Mouse (Mus musculus): Measurements from ENCODE around the gene Gnpat. TPM values are rescaled to one million over a fixed set of nuclear protein-coding genes. Genes with fewer than 3 reads are reported as not detected.
"Not testable (repeated sequence)": the region's sequence is repeated elsewhere in the genome, so short reads cannot be mapped to it uniquely, and the experiment has no call there.

Gnpat gene
- polyA plus RNA-seq, 1 experiment from 2014 or later = 99.0 TPM

GRCm38 (mm10) chr8:124837956-124838355 is 24.9 kb upstream of the Gnpat start:
- Histone ChIP-seq H3K27me3 (ENCODE audit: control insufficient read depth, insufficient read depth, low read depth, low read length) (no peaks in the 10 kb centered on the region), H3K4me2 (ENCODE audit: low read depth, low read length) (no peak overlapping the region), H3K9ac (ENCODE audit: low read length) (no peak overlapping the region), H3K4me3 (ENCODE audit: low read length) (no peak overlapping the region), H3K36me3 (ENCODE audit: control insufficient read depth, insufficient read depth, low read length) (peaks cover 32% of the 10 kb centered on the region), H3K4me1 (replicated peaks; ENCODE audit: control insufficient read depth, insufficient read depth, low read length) (0 out of 2 replicates have a peak, but pooled peaks cover 3% of the 10 kb centered on the region), H3K9me3 (ENCODE audit: control insufficient read depth, low read length) (no peaks in the 10 kb centered on the region), H3K27ac (ENCODE audit: low read length) (no peak overlapping the region)
- 74% methylated on average over 2 of the region's 2 CpGs for WGBS
- ATAC-seq (ENCODE audit: low read depth) = no peak

- no peak for ATAC-seq (ENCODE audit: low read depth)
- no peaks in the 10 kb centered on the region for H3K4me1 ChIP-seq (replicated peaks; ENCODE audit: control insufficient read depth, insufficient read depth, low read length)
- H3K4me2 ChIP-seq (ENCODE audit: low read depth, low read length) = no peak overlapping the region
- no peaks in the 10 kb centered on the region for H3K9me3 ChIP-seq (ENCODE audit: control insufficient read depth, low read length)
- H3K36me3 ChIP-seq (ENCODE audit: control insufficient read depth, insufficient read depth, low read length) = peaks cover 32% of the 10 kb centered on the region
- H3K27ac ChIP-seq (ENCODE audit: low read length) = no peak overlapping the region
- H3K9ac ChIP-seq (ENCODE audit: low read length) = no peak overlapping the region
- no peaks in the 10 kb centered on the region for H3K27me3 ChIP-seq (ENCODE audit: control insufficient read depth, insufficient read depth, low read depth, low read length)
- no peak overlapping the region for H3K4me3 ChIP-seq (ENCODE audit: low read length)
- 89% methylated on average over 10 of the region's 10 CpGs for WGBS
These were observed 23.5 kb upstream of the Gnpat start for GRCm38 (mm10) chr8:124839371-124839770.

DNA sequence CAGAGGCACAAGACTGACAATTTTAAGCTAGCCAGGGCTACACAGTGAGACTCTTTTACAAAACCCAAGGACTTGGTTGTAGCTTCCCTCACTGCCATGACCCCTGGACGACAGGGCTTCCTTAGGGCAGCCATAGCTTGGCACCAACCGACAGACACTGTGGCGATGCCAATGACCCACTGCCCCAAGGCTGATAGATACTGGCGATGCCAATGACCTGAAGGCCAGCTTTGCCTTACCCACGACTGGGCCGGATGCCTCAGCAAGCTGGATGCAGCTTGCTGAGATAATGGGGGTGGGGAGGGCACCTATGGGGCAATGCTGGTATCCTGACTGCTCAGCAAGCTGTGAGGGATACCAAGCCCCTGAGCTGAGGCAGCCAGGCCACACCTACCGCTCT is 21.9 kb upstream of the Gnpat start:
- H3K4me3 ChIP-seq (ENCODE audit: low read length) = no peak overlapping the region
- no peak overlapping the region for H3K9ac ChIP-seq (ENCODE audit: low read length)
- H3K4me2 ChIP-seq (ENCODE audit: low read depth, low read length) = no peak overlapping the region
- H3K9me3 ChIP-seq (ENCODE audit: control insufficient read depth, low read length) = no peaks in the 10 kb centered on the region
- H3K36me3 ChIP-seq (ENCODE audit: control insufficient read depth, insufficient read depth, low read length) = peaks cover 34% of the 10 kb centered on the region
- ATAC-seq (ENCODE audit: low read depth) = no peak
- H3K4me1 ChIP-seq (replicated peaks; ENCODE audit: control insufficient read depth, insufficient read depth, low read length) = no peaks in the 10 kb centered on the region
- H3K27me3 ChIP-seq (ENCODE audit: control insufficient read depth, insufficient read depth, low read depth, low read length) = no peaks in the 10 kb centered on the region
- WGBS = 87% methylated on average over 7 of the region's 7 CpGs
- H3K27ac ChIP-seq (ENCODE audit: low read length) = no peak overlapping the region

GRCm38 (mm10) chr8:124841775-124842174 is 21.1 kb upstream of the Gnpat start:
- Histone ChIP-seq H3K36me3 (ENCODE audit: control insufficient read depth, insufficient read depth, low read length) (peaks cover 34% of the 10 kb centered on the region), H3K9ac (ENCODE audit: low read length) (no peak overlapping the region), H3K4me3 (ENCODE audit: low read length) (no peak overlapping the region), H3K9me3 (ENCODE audit: control insufficient read depth, low read length) (no peaks in the 10 kb centered on the region), H3K27me3 (ENCODE audit: control insufficient read depth, insufficient read depth, low read depth, low read length) (no peaks in the 10 kb centered on the region), H3K4me1 (replicated peaks; ENCODE audit: control insufficient read depth, insufficient read depth, low read length) (no peaks in the 10 kb centered on the region), H3K4me2 (ENCODE audit: low read depth, low read length) (no peak overlapping the region), H3K27ac (ENCODE audit: low read length) (no peak overlapping the region)
- WGBS = 88% methylated on average over 10 of the region's 10 CpGs
- ATAC-seq (ENCODE audit: low read depth) = no peak

DNA sequence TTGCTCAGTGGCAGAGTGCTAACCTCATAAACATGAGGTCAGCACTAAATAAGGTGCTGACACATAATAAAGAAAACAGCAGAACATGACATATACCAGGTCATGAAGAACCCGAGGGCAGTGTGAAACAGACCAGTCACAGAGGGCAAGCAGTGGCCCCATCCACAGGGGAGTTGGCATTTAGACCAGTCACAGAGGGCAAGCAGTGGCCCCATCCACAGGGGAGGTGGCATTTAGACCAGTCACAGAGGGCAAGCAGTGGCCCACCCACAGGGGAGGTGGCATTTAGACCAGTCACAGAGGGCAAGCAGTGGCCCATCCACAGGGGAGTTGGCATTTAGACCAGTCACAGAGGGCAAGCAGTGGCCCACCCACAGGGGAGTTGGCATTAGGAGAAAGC is 19.9 kb upstream of the Gnpat start:
- H3K9ac ChIP-seq (ENCODE audit: low read length); H3K9me3 ChIP-seq (ENCODE audit: control insufficient read depth, low read length); H3K27me3 ChIP-seq (ENCODE audit: control insufficient read depth, insufficient read depth, low read depth, low read length); H3K4me3 ChIP-seq (ENCODE audit: low read length); ATAC-seq (ENCODE audit: low read depth); H3K4me2 ChIP-seq (ENCODE audit: low read depth, low read length); H3K4me1 ChIP-seq (replicated peaks; ENCODE audit: control insufficient read depth, insufficient read depth, low read length); H3K27ac ChIP-seq (ENCODE audit: low read length): not testable (repeated sequence)
- 67% methylated on average over 1 of the region's 1 CpGs for WGBS
- peaks cover 34% of the 10 kb centered on the region for H3K36me3 ChIP-seq (ENCODE audit: control insufficient read depth, insufficient read depth, low read length)

- Histone ChIP-seq H3K4me2 (ENCODE audit: low read depth, low read length) (no peak overlapping the region), H3K9me3 (ENCODE audit: control insufficient read depth, low read length) (no peaks in the 10 kb centered on the region), H3K27me3 (ENCODE audit: control insufficient read depth, insufficient read depth, low read depth, low read length) (no peaks in the 10 kb centered on the region), H3K4me1 (replicated peaks; ENCODE audit: control insufficient read depth, insufficient read depth, low read length) (no peaks in the 10 kb centered on the region), H3K27ac (ENCODE audit: low read length) (no peak overlapping the region), H3K9ac (ENCODE audit: low read length) (no peak overlapping the region), H3K4me3 (ENCODE audit: low read length) (no peak overlapping the region), H3K36me3 (ENCODE audit: control insufficient read depth, insufficient read depth, low read length) (peaks cover 14% of the 10 kb centered on the region)
- WGBS = 50% methylated on average over 3 of the region's 3 CpGs
- ATAC-seq (ENCODE audit: low read depth) = no peak
These were observed 17.7 kb upstream of the Gnpat start for GRCm38 (mm10) chr8:124845131-124845530.

GRCm38 (mm10) chr8:124845573-124845972 is 17.3 kb upstream of the Gnpat start:
- WGBS = 82% methylated on average over 5 of the region's 5 CpGs
- no peak overlapping the region for H3K4me3 ChIP-seq (ENCODE audit: low read length)

GRCm38 (mm10) chr8:124853511-124853910 is 9.3 kb upstream of the Gnpat start:
- peaks cover 20% of the 10 kb centered on the region; the same call in 1 of the 2 replicates for H3K9me3 ChIP-seq (ENCODE audit: control insufficient read depth, low read length)
- peaks cover 47% of the 10 kb centered on the region for H3K36me3 ChIP-seq (ENCODE audit: control insufficient read depth, insufficient read depth, low read length)
- H3K4me1 ChIP-seq (replicated peaks; ENCODE audit: control insufficient read depth, insufficient read depth, low read length) = no peaks in the 10 kb centered on the region
- no peak overlapping the region for H3K4me2 ChIP-seq (ENCODE audit: low read depth, low read length)
- no peak overlapping the region for H3K27ac ChIP-seq (ENCODE audit: low read length)
- no peak overlapping the region for H3K9ac ChIP-seq (ENCODE audit: low read length)
- ATAC-seq (ENCODE audit: low read depth) = no peak
- H3K27me3 ChIP-seq (ENCODE audit: control insufficient read depth, insufficient read depth, low read depth, low read length) = no peaks in the 10 kb centered on the region
- H3K4me3 ChIP-seq (ENCODE audit: low read length) = no peak overlapping the region
- WGBS = 97% methylated on average over 1 of the region's 1 CpGs

More at GRCm38 (mm10) chr8:124845573-124845972, 17.3 kb upstream of the Gnpat start:
- Histone ChIP-seq H3K4me2 (ENCODE audit: low read depth, low read length) (no peak overlapping the region), H3K9me3 (ENCODE audit: control insufficient read depth, low read length) (no peaks in the 10 kb centered on the region), H3K9ac (ENCODE audit: low read length) (no peak overlapping the region), H3K4me1 (replicated peaks; ENCODE audit: control insufficient read depth, insufficient read depth, low read length) (no peaks in the 10 kb centered on the region), H3K27me3 (ENCODE audit: control insufficient read depth, insufficient read depth, low read depth, low read length) (no peaks in the 10 kb centered on the region), H3K36me3 (ENCODE audit: control insufficient read depth, insufficient read depth, low read length) (peaks cover 12% of the 10 kb centered on the region), H3K27ac (ENCODE audit: low read length) (no peak overlapping the region)
- no peak for ATAC-seq (ENCODE audit: low read depth)

DNA sequence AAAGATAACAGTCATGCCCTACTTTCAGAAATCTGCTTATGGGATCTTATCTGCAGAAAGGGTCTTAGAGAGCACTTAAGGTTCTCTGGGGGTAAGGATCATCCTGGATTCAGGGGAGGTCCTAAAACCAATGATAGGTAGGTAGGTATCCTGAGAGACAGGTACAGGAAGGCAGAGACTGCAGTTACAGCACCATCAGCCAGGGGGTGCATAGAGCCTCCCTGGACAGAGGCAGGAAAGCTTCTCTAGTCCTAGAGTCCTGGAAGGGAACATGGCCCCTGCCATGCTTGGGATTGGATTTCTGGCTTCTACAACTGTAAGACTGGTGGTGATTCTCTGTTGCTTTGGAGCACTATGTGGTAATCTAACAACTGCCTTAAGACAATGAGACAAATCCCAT is 3.4 kb upstream of the Gnpat start:
- Histone ChIP-seq H3K9me3 (ENCODE audit: control insufficient read depth, low read length) (peaks cover 6% of the 10 kb centered on the region; the same call in 1 of the 2 replicates), H3K27me3 (ENCODE audit: control insufficient read depth, insufficient read depth, low read depth, low read length) (no peaks in the 10 kb centered on the region), H3K4me1 (replicated peaks; ENCODE audit: control insufficient read depth, insufficient read depth, low read length) (peaks cover 13% of the 10 kb centered on the region), H3K27ac (ENCODE audit: low read length) (no peak overlapping the region), H3K4me2 (ENCODE audit: low read depth, low read length) (no peak overlapping the region), H3K4me3 (ENCODE audit: low read length) (no peak overlapping the region), H3K36me3 (ENCODE audit: control insufficient read depth, insufficient read depth, low read length) (peaks cover 41% of the 10 kb centered on the region), H3K9ac (ENCODE audit: low read length) (no peak overlapping the region)
- ATAC-seq (ENCODE audit: low read depth) = no peak

DNA sequence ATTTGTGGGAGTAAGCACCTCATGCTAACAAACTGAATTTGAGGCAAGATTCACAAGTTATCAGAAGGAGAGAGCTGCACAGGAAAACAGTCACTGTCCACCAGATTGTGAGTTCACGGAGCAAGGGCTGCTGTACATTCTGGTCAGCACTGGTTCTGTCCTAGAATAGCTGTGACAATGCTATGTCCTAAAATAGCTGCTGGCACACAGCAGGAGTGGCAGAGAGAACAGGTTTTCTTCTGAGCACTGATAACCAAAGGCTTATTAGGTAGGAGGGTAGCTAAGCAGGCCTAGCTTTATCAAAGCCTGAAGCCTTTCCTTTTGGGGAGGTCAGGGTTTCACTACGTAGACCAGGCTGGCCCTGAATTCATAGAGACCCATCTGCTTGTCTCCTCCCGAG is 2.6 kb upstream of the Gnpat start:
- peaks cover 5% of the 10 kb centered on the region; the same call in 1 of the 2 replicates for H3K9me3 ChIP-seq (ENCODE audit: control insufficient read depth, low read length)
- no peak for ATAC-seq (ENCODE audit: low read depth)
- no peak overlapping the region for H3K9ac ChIP-seq (ENCODE audit: low read length)
- no peak overlapping the region for H3K4me3 ChIP-seq (ENCODE audit: low read length)
- peaks cover 19% of the 10 kb centered on the region for H3K4me1 ChIP-seq (replicated peaks; ENCODE audit: control insufficient read depth, insufficient read depth, low read length)
- peaks cover 33% of the 10 kb centered on the region for H3K36me3 ChIP-seq (ENCODE audit: control insufficient read depth, insufficient read depth, low read length)
- no peak overlapping the region for H3K4me2 ChIP-seq (ENCODE audit: low read depth, low read length)
- no peak overlapping the region for H3K27ac ChIP-seq (ENCODE audit: low read length)
- WGBS = 92% methylated on average over 3 of the region's 3 CpGs
- no peaks in the 10 kb centered on the region for H3K27me3 ChIP-seq (ENCODE audit: control insufficient read depth, insufficient read depth, low read depth, low read length)

Data from lung, embryonic 16.5 days (tissue).